Mouse (Mus musculus) adrenal gland, postnatal 14 days (tissue): ENCODE results near the gene Gpr141. TPM values are rescaled to one million over a fixed set of nuclear protein-coding genes. Genes with fewer than 3 reads are reported as not detected.
"Not testable (repeated sequence)": the region's sequence is repeated elsewhere in the genome, so short reads cannot be mapped to it uniquely, and the experiment has no call there.

Source experiments
- DNase-seq: peaks from one replicate; pipeline ENCODE4 v3.0.0; 2021; ENCODE audit warnings: mixed read lengths
- long read RNA-seq, 2 experiments: library from polyadenylated mRNA; stranded (forward); transcript quantifications; one replicate each; pipeline ENCODE4 v2.0.0; 2021
- total RNA-seq: library from RNA; stranded (reverse); gene quantifications from 2 replicates; pipeline ENCODE4 v1.2.3, GENCODE M21; 2021

Gpr141 gene
- 0.15 and 0.60 TPM in 2 replicates for total RNA-seq
- long read RNA-seq, experiment 1 = 0 reads
- long read RNA-seq, experiment 2 = 0 reads

DNA sequence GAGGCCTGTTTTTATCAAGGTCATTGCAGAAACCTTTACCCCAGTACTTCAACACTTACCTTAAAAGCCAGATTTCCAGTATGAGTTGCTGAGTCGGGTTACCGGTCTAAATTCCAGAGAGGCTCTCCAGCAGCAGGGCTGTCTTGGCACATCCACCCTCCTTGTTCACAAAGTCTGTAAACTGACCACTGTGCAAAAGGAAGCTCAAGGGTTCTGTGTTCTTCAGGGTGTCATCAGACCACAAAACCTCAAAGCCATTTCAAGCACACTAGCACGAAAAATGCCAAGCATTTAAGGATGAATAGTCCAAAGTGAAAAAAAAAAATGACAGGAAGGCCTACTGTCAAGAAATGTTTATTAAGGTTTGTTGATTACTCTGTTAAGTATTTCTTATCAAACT lies at the start of gene Gpr141:
TSS of gene Gpr141 (minus strand) at position 187 of the 400 bp plus-strand sequence.
- DNase-seq = no peak

DNA sequence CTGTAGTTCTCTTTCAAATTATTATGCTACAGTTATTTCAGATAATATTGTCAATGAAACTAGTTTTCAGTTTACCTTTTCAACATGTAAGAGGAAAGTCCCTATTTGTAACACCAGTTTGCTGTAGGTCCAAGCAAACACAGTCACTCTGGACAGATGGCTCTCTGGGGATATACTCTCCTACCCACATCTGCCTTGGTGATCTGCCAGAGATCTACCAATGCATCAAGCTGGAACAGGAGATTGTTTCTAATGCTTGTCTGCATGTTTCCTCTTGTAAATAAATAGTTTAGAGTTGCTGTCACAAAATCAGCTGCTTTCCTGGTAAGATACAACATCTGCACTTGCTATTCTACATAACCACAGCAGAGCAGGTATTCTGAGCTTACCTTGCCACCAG lies 40.2 kb upstream of the Gpr141 start:
- no peak for DNase-seq

DNA sequence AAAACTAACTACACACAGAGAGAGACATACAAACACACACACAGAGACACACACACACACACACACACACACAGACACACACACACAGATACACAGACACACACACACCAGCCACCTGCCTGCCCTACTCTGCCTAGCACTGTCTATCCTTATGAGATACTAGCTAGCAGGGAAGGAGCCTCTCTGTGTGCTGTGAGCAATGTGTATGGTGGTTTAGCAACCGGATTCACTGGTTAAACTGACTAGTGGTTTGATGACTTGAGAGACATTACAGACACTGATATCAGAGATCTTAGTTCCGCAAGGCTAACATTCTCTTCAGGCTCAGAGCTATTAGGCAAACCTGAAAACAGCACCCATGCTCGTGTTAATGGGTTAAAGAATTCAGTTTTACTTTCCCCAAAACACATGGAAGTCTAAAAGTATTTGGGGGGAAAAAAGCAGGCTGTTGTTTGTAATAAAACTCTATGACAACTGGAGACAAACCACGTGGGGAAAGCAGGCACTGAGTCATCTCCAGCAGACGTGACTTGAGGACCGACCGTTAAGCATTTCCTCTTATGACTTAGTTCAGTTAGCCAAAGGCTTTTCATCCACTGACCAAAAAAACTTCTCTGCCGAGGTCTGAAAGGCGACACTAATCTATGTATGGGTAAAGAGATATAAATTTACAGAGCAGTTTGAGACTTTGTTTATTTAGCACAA lies 30.7 kb upstream of the Gpr141 start:
- DNase-seq = no peak

DNA sequence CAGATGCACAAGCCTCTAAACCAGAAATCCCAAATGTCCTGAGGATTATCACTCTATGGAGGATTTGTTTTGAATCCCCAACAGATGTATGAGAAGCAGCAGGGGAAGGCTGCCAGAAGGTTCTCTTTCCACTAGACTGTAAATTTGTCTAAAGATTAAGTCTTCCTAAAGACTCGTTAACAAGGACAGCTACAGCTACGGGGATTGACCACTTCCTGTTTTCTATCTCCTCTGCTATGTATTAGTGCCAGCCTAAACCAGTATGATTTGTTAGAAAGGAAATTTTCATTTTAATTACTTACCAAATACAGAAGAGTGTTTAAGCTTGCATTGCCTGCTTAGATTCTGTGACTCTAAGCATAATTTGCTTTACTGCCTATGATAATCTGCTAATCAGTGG lies 30.0 kb upstream of the Gpr141 start:
- DNase-seq = no peak

DNA sequence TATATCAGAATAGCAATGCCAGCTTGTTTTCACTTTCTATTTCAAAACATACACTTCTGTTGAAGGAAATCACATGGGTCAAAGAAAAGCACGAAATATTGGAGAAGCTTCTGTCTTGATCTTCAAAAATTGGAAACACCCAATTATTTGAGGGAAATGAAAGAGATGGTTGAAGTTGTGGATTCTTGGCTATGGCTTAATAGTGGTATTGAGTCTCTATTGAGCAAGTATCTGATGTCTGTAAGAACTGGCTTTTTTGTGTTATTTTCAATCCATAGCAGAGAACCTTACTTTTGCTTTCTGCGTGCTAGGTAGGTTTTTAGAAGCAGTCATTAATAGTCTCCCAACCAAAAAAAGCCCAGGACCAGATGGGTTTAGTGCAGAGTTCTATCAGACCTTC lies 19.4 kb upstream of the Gpr141 start:
- no peak for DNase-seq

DNA sequence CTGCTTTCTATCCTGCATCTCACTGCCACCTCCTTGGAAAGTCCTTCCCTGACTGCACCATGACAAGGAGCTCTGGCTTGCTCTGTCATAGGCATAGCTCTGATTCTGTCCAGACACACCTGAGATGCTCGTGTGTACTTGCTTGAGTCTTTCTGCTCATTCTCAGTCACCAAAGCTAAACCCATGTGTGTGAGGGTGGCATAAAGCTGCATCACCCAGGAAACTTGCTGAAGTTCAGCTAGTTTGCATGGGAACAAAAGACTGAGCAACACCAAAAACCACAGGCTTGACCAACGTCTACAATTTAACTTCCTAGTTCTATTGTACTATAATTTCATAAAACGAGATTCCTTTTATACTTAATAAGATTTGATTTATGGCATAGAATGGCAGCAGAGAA lies 18.6 kb upstream of the Gpr141 start:
- DNase-seq = no peak

DNA sequence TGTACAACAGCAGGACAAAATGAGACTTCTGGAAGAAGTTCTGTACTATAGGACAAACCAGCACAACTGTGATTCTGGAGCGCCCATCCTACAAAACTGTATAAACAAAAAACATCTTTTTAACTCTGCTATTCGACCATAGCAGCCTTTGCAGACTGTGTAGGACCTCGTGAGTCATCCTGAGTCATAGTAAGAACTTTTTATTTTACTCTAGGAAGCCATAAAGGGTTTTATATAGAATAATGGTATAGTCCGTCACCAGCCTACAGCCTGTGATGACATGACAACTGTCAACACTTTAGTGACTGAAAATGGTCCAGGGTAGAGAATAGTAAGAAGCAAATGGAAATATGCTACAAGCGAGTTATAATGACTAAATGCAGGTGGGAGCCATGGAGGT lies 17.6 kb upstream of the Gpr141 start:
- no peak for DNase-seq

DNA sequence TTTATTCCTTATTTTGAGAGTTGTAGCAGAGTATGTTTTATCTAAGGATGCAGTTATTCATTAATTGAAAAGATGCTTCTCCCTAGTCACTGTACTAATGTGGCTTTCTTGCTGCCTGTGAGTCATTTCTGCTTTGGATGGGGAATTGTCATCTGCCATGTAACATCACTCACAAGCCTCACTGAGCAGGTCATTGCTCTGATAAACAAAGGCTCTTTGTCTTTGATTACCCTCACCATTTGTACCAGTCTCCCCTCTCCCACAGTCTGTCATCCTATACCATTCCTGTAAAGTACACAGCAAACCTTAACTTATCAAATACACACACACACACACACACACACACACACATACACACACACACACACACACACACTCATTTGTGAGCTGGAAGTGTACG lies 16.1 kb upstream of the Gpr141 start:
- no peak for DNase-seq

DNA sequence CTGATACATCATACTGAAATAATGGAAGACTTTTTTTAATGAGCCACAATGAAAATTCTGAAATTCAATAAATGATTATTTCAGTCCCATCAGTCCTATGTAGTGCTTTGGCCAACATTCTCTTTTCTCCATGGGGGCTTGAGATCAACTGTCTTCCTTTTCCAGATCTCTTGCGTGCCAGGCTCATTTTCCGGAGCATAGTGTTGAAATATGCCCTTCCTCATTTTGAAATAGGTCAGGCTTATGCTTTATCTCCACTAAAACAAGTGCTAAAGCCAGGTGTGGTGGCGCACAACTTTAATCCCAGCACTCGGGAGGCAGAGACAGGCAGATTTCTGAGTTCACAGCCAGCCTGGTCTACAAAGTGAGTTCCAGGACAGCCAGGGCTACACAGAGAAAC lies 6.5 kb upstream of the Gpr141 start:
- DNase-seq = no peak

DNA sequence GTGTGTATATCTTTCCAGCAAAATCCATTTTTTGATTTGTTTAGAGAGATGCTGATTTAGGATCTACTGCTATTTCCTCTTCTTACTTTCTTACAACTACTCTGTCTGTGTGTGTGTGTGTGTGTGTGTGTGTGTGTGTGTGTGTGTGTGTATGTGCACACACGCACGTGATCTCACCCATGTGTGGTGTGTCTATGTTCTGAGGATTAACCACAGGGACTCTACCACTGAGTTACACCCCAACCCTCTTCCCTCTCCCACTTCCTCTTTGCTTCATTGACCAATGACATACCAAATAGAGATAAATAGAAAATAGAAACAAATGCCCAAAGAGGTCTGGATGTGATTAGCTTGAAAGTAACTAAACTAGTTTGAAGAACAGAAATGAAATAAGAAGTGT lies 4.0 kb upstream of the Gpr141 start:
- DNase-seq = no peak

DNA sequence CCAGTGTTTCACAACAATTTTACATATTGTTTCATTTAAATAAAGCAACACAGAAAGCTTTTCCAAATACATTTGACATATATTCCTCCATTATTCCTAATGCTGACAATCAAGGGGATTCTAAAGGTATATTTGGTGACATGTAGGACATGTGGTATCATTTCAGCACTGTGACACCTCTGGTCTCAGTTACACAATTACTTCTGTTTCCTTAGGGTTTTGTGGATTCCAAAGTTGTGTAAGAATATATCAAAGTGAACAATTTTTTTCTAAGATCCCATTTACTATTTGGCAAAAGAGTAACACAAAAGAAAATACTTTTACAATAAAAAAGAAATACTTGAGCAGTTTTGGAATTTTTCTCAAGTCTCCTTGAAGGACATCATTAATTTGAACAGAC lies 2.4 kb downstream of the Gpr141 start:
- DNase-seq = no peak

DNA sequence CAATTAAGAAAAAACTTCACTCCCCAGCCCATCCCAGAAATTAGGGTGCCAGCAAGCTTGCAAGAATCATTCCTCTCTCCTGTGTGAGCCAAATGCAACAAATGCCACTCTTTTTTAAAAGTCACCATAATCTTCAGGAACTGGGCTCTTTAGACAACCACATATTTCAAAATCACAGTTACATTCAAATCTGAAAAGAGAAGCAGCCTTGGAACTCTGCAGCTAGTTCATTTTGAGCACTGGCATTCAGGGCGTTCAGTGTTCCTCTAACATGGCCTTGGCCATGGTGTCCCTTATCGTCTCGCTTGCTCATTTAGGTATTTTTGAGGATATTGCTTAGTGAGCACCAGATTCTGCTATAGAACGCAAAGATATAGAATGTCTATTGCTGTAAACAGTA lies 4.1 kb downstream of the Gpr141 start:
- DNase-seq = no peak

DNA sequence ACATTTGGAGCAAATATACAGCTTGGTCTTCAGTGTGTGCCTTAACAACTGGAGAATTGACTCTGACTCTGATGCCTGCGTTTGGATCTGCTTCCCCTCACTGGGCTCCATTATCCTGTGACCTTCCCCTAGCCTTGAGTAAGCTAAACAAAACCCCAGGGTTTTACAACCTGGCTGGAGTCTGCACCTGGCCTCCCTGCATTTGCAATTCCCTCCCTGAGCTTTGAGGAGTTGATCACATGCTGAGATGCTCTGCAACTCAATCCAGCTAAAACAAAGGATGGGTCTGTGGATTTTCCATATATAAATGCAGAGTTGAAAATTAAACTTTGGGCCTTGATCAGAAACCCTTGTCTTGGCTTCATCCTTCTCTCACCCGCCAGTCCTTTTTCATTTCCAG lies 4.8 kb downstream of the Gpr141 start:
- no peak for DNase-seq

DNA sequence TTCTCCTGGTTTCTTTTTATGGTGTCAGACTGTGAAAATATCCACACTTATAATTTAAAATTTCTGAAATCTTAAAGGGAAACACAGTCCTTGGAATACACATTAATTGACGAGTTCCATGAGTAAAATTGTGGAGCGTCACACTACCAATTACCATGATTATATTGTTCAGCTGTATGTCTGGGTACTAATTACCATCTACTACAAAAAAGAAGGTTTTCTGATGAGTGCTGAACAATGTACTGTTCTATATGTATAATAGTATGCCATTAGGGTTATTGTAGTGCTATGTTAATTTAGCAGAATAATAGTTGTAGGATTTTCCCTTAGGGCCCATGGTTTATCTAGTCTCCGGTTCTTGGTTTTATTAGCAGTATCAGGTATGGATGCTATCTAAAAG lies 29.1 kb downstream of the Gpr141 start:
- DNase-seq = no peak

DNA sequence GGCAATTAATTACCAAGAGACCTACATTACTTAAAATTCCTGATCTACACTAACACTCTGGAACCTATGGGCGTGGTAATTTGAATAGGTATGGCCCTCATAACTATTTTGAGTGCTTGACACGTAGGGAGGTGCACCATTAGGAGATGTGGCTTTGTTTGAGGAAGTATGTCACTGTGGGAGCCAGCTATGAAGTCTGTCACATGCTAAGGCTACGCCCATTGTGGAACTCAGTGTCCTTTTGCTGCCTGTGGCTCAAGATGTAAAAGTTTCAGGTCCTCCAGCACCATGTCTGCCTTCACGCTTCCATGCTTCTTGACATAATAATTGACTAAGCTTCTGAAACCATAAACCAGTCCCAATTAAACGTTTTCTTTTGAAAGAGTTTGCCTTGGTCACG lies 29.6 kb downstream of the Gpr141 start:
- DNase-seq = no peak

DNA sequence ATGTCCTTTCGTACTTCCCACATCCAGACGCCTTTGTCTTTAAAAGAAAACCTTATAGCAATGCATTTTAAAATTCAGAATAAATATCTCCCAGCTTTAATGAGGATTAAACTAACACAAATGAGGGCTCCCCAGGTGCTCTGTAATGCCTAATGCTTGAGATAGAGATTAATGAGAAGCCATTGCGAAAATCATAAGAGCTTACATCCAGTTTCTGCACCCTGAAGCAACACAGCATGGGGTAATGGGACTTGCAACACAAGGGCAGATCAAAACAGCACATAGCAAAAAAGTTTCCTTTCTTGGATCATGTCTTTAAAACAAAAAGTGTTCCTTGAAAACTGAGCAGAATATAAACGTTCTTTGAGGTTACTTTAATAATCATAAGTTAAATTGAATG lies 30.3 kb downstream of the Gpr141 start:
- no peak for DNase-seq

DNA sequence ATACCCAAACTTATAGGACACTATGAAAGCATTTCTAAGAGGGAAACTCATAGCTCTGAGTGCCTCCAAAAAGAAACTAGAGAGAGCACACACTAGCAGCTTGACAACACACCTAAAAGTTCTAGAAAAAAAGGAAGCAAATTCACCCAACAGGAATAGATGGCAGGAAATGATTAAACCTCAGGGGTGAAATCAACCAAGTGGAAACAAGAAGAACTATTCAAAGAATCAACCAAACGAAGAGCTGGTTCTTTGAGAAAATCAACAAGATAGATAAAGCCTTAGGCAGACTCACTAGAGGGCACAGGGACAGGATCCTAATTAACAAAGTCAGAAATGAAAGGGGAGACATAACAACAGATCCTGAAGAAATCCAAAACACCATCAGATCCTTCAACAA lies 36.1 kb downstream of the Gpr141 start:
- not testable (repeated sequence) for DNase-seq

DNA sequence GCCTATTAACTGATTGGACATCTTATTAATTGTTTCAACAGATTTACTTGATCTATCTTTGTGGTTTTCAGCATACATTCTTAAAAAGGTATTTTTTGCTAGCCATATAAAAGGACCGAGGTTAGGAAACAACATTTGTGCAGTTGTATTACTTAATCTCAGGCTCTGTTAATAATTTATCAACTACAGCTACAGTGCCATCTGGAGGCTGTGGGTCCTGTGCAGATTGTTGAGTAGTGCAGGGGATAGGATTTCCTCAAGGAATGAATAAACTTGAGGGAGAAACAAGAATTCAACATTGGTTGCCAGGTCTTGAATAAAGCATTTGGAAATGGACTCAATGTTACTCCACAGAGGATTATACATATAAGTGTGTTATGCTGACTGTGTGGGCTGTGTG lies 53.9 kb downstream of the Gpr141 start:
- no peak for DNase-seq

DNA sequence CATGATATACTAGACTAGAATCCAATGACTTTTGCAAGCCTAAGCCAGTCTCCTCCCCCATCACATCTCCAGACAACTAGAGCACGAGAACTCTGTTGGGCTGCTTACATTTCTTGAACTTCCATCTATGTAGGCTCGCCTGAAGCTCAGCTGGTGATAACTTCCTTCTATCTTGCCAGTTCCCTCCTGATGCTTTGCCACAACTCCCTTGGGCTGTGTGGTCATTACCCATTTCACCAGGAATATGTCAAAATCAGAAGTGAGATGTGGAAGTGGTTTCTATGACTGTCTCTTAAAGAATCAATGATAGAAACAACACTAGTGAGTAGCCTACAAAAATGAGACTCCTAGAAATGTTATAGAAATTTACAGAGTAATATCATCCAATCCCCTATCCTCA lies 56.9 kb downstream of the Gpr141 start:
- no peak for DNase-seq

DNA sequence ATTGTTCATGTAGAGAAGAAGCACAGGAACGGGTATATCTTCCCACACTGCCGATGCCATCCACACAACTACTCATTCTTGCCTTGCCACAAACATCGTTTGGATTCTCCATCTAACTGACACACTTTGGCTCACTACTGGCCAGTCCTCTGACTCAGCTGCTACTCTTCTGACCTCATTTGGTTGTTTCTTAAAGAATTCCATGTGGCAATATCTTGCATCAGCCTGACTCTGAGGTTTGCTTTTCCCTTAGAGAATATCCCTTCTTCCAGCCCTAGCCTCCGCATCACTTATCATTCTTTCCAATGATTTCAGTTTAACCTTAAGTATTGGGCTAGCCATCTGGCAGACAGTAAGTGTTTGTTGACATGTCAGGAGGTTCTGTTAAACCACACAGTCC lies 59.8 kb downstream of the Gpr141 start:
- DNase-seq = no peak

DNA sequence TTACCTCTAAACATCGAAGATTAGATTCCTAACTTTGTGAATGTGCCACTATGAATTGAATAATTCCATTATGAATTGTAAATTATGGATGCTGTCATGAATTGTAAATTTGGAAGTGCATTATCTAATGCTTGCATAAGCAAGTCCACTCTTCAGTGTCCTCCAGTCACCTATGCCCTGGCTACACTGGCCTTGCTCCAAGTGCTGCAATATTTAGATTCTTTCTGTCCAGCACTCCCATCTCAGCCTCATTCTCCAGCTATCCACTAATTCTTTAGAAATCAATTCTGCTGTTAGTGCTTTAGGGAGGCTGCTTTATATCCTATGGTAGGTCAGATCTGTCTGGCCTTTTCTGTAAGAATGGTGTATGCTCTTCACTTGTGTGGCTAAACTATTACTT lies 60.8 kb downstream of the Gpr141 start:
- DNase-seq = no peak

DNA sequence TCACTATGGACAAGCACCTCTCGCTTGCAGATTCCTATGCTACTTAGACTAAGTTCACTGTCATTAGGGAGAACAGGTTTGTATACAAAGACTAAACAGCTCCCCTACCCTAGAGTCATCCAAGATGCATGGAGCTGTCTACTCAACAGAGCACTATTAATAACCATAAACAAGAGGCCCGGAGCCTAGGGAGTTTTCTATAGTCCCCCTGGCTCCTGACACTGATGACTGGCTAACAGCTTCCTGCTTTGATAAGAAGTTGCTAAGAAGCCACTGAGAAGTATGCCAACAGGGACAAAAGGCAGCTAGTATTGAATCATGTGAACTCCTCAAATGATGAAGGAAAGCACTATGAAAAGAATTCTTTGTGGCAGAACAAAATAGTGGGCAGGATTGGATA lies 78.3 kb downstream of the Gpr141 start:
- DNase-seq = no peak

DNA sequence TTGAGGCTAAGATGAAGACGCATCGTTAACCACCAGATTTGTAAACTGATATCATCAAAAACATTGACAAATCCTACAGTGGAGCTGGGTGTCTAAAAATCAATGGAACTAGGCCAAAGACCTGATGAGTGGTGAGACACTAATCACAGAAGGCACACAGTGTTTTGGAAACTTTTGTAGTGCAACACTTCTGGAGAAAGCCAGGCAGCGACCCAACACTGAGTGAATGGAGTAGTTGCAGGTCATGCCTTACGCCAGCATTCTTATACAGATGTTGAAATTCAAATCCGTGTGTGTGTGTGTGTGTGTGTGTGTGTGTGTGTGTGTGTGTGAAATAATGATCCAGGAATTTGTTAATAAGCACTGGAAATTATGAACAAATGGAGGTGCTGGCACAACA lies 79.5 kb downstream of the Gpr141 start:
- no peak for DNase-seq

DNA sequence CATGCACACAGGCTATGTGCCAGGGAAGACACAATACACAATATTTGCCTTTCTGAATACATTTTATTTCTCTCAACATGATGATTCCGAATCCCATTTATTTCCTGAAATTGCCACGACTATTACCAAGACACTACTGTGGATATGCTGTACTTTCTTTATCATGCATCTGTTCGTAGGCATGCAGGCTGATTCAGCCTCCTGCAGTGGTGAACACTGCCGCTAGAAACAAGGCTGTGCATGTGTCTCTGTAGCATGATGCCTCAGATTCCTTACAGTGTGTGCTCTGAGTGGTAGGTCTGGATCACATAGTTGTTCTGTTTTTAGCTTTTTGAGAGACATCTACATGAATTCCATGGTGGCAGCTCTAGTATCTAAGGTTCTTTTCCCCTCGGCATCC lies 89.5 kb downstream of the Gpr141 start:
- DNase-seq = no peak

DNA sequence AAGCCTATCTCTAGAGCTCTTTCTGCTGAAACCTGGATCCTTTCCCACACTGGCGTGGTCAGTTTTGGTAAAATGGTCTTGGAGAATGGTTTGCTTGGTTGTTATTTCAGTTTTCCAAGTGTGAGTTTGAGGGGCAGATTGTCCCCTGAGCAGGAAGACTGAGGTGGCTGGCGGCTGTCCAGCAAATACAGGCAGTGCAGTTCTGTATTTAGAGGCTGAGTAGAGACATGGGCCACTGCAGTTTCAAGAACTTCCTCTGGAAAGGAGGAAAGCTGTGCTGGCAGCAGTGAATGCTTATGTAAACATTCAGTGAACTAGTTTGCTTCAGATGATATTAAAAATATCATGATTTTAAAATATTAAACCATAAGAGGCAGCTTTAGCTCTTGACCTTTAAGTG lies 93.2 kb downstream of the Gpr141 start:
- no peak for DNase-seq
